Mouse (Mus musculus) heart, embryonic 14.5 days (tissue): ENCODE data around the gene B3gat1. TPM values are rescaled to one million over a fixed set of nuclear protein-coding genes. Genes with fewer than 3 reads are reported as not detected.

ENCODE experiments used
- ATAC-seq: fragments of 200-750 bp; cut with Nextera tagmentation; 2 replicates; pipeline ENCODE4 v1.8.0; 2017; ENCODE audit warnings: low read depth, moderate TSS enrichment; ENCODE audit not compliant: insufficient number of reproducible peaks, insufficient read depth, low FRiP score
- H3K27ac ChIP-seq, 2 experiments: fragments of 200-500 bp in 1 of 2; fragments of 300-500 bp in 1 of 2; sonication (generic) in 1 of 2; replicated peaks in 1 of 2; 2 replicates each; pipeline ENCODE4 v1.5.1; 2012 to 2014; ENCODE audit warnings: low read depth in 2 of 2, low read length in 2 of 2, control low read depth in 1 of 2, mild to moderate bottlenecking in 1 of 2, mixed read lengths in 1 of 2; ENCODE audit not compliant: control insufficient read depth in 1 of 2, insufficient read depth in 1 of 2
- H3K27me3 ChIP-seq: fragments of 300-500 bp; sonication (generic); 2 replicates; pipeline ENCODE4 v1.6.1; 2014; ENCODE audit warnings: mild to moderate bottlenecking, low read length, control low read depth; ENCODE audit not compliant: control insufficient read depth, insufficient read depth
- H3K36me3 ChIP-seq: fragments of 300-500 bp; sonication (generic); 2 replicates; pipeline ENCODE4 v1.6.1; 2014; ENCODE audit warnings: mild to moderate bottlenecking, control low read depth, low read length, mixed read lengths; ENCODE audit not compliant: control insufficient read depth, insufficient read depth
- H3K4me1 ChIP-seq, 2 experiments: fragments of 200-500 bp in 1 of 2; fragments of 300-500 bp in 1 of 2; sonication (generic) in 1 of 2; 2 replicates each; pipeline ENCODE4 v1.6.1; 2012 to 2014; ENCODE audit warnings: low read length in 2 of 2, control low read depth in 1 of 2, mixed read lengths in 1 of 2; ENCODE audit not compliant: control insufficient read depth in 2 of 2, insufficient read depth in 2 of 2
- H3K4me2 ChIP-seq: fragments of 300-500 bp; sonication (generic); 2 replicates; pipeline ENCODE4 v1.6.1; 2014; ENCODE audit warnings: mild to moderate bottlenecking, low read length
- H3K4me3 ChIP-seq, 2 experiments: fragments of 200-500 bp in 1 of 2; fragments of 300-500 bp in 1 of 2; sonication (generic) in 1 of 2; 2 replicates each; pipeline ENCODE4 v1.5.1; 2012 to 2014; ENCODE audit warnings: low read length in 2 of 2, mild to moderate bottlenecking in 2 of 2, control low read depth in 1 of 2, low read depth in 1 of 2, moderate library complexity in 1 of 2; ENCODE audit not compliant: control insufficient read depth in 1 of 2, insufficient read depth in 1 of 2
- H3K9ac ChIP-seq: fragments of 300-500 bp; sonication (generic); 2 replicates; pipeline ENCODE4 v1.6.1; 2014; ENCODE audit warnings: mild to moderate bottlenecking, low read length
- H3K9me3 ChIP-seq: fragments of 300-500 bp; sonication (generic); 2 replicates; pipeline ENCODE4 v1.6.1; 2016; ENCODE audit warnings: low read length, control low read depth; ENCODE audit not compliant: control insufficient read depth
- WGBS: fragments of 180-500 bp; shearing (Covaris S2); extraction: QIAGEN DNeasy Blood & Tissue Kit; methylation state at CpG from one replicate; pipeline ENCODE4 v1.1.7; 2014; 5-methylcytosine and 5-hydroxymethylcytosine counted together
- polyA plus RNA-seq: library from polyadenylated mRNA; unstranded; fragments of >200 nt; fragmentation: Nextera tagmentation; extraction: Ambion mirVana; gene quantifications from 2 replicates; pipeline ENCODE4 v1.2.1, GENCODE M21; 2014

B3gat1 gene
- polyA plus RNA-seq, 1 experiment from 2014 or later = not detected

GRCm38 (mm10) chr9:26742817-26743216 lies 9.3 kb downstream of the B3gat1 start:
- no peak overlapping the region for H3K27ac ChIP-seq
- no peaks in the 10 kb centered on the region; the same call in 1 of the 2 replicates for H3K27me3 ChIP-seq
- H3K4me2 ChIP-seq = no peak overlapping the region
- no peak overlapping the region for H3K4me3 ChIP-seq
- H3K9ac ChIP-seq = no peak overlapping the region
- no peaks in the 10 kb centered on the region for H3K4me1 ChIP-seq
- WGBS = 85% methylated on average over 3 of the region's 3 CpGs
- no peaks in the 10 kb centered on the region for H3K36me3 ChIP-seq
- no peaks in the 10 kb centered on the region for H3K9me3 ChIP-seq
- ATAC-seq = no peak

- 45% methylated on average over 4 of the region's 4 CpGs for WGBS
- ATAC-seq = no peak
- no peak overlapping the region for H3K27ac ChIP-seq
- H3K4me3 ChIP-seq = no peak overlapping the region
- H3K27me3 ChIP-seq = no peaks in the 10 kb centered on the region
- no peak overlapping the region for H3K4me2 ChIP-seq
- H3K4me1 ChIP-seq = no peaks in the 10 kb centered on the region
- no peaks in the 10 kb centered on the region for H3K9me3 ChIP-seq
- H3K9ac ChIP-seq = no peak overlapping the region
- H3K36me3 ChIP-seq = no peaks in the 10 kb centered on the region
Observed at GRCm38 (mm10) chr9:26747121-26747520, 13.6 kb downstream of the B3gat1 start.

GRCm38 (mm10) chr9:26748893-26749292 lies 15.4 kb downstream of the B3gat1 start:
- ATAC-seq = no peak
- Histone ChIP-seq H3K9ac (no peak overlapping the region), H3K4me2 (no peak overlapping the region), H3K27ac (no peak overlapping the region), H3K36me3 (no peaks in the 10 kb centered on the region), H3K27me3 (no peaks in the 10 kb centered on the region), H3K4me1 (no peaks in the 10 kb centered on the region), H3K9me3 (no peaks in the 10 kb centered on the region), H3K4me3 (no peak overlapping the region)
- WGBS = 70% methylated on average over 4 of the region's 4 CpGs

GRCm38 (mm10) chr9:26760081-26760480 lies 26.6 kb downstream of the B3gat1 start:
- 25% methylated on average over 9 of the region's 9 CpGs for WGBS

GRCm38 (mm10) chr9:26760576-26760975 lies 27.0 kb downstream of the B3gat1 start:
- H3K27ac ChIP-seq = no peak overlapping the region
- no peaks in the 10 kb centered on the region for H3K9me3 ChIP-seq
- H3K27me3 ChIP-seq = no peaks in the 10 kb centered on the region
- 62% methylated on average over 5 of the region's 5 CpGs for WGBS
- no peaks in the 10 kb centered on the region for H3K4me1 ChIP-seq
- ATAC-seq = no peak
- H3K4me3 ChIP-seq = no peak overlapping the region
- no peaks in the 10 kb centered on the region for H3K36me3 ChIP-seq
- no peak overlapping the region for H3K9ac ChIP-seq
- H3K4me2 ChIP-seq = no peak overlapping the region

More at GRCm38 (mm10) chr9:26760081-26760480, 26.6 kb downstream of the B3gat1 start:
- H3K4me3 ChIP-seq = no peak overlapping the region
- ATAC-seq = no peak
- no peak overlapping the region for H3K9ac ChIP-seq
- no peaks in the 10 kb centered on the region for H3K36me3 ChIP-seq
- H3K27me3 ChIP-seq = no peaks in the 10 kb centered on the region
- H3K9me3 ChIP-seq = no peaks in the 10 kb centered on the region
- no peaks in the 10 kb centered on the region for H3K4me1 ChIP-seq
- no peak overlapping the region for H3K4me2 ChIP-seq
- no peak overlapping the region for H3K27ac ChIP-seq

- H3K27me3 ChIP-seq = no peaks in the 10 kb centered on the region
- WGBS = 80% methylated on average over 6 of the region's 6 CpGs
- H3K4me1 ChIP-seq = no peaks in the 10 kb centered on the region
- ATAC-seq = no peak
- no peaks in the 10 kb centered on the region for H3K9me3 ChIP-seq
- H3K9ac ChIP-seq = no peak overlapping the region
- no peak overlapping the region for H3K4me2 ChIP-seq
- H3K4me3 ChIP-seq = no peak overlapping the region
- H3K36me3 ChIP-seq = no peaks in the 10 kb centered on the region
- no peak overlapping the region for H3K27ac ChIP-seq
Observed at GRCm38 (mm10) chr9:26762477-26762876, 28.9 kb downstream of the B3gat1 start.

GRCm38 (mm10) chr9:26768181-26768580 lies 34.7 kb downstream of the B3gat1 start:
- H3K4me2 ChIP-seq = no peak overlapping the region
- H3K36me3 ChIP-seq = no peaks in the 10 kb centered on the region
- no peaks in the 10 kb centered on the region for H3K4me1 ChIP-seq
- H3K4me3 ChIP-seq = no peak overlapping the region
- 66% methylated on average over 3 of the region's 3 CpGs for WGBS
- no peak overlapping the region for H3K9ac ChIP-seq
- H3K27ac ChIP-seq = no peak overlapping the region
- no peaks in the 10 kb centered on the region for H3K9me3 ChIP-seq
- no peaks in the 10 kb centered on the region for H3K27me3 ChIP-seq
- ATAC-seq = no peak

GRCm38 (mm10) chr9:26775700-26776099 lies 42.2 kb downstream of the B3gat1 start:
- WGBS = 67% methylated on average over 2 of the region's 2 CpGs
- no peak for ATAC-seq
- H3K4me2 ChIP-seq = no peak overlapping the region
- H3K27ac ChIP-seq = no peak overlapping the region
- no peaks in the 10 kb centered on the region for H3K9me3 ChIP-seq
- no peaks in the 10 kb centered on the region for H3K4me1 ChIP-seq
- no peaks in the 10 kb centered on the region for H3K27me3 ChIP-seq
- H3K4me3 ChIP-seq = no peak overlapping the region
- no peak overlapping the region for H3K9ac ChIP-seq
- H3K36me3 ChIP-seq = no peaks in the 10 kb centered on the region
